Mouse (Mus musculus) forebrain, embryonic 12.5 days (tissue): ENCODE data around the gene Traf3. TPM values are rescaled to one million over a fixed set of nuclear protein-coding genes. Genes with fewer than 3 reads are reported as not detected.
A peak's percentile ranks its signal among the peaks of the same experiment; 100 is the strongest.

Source experiments
- ATAC-seq: fragments of 200-750 bp; cut with Nextera tagmentation; 2 replicates; pipeline ENCODE4 v1.8.0; 2017; ENCODE audit warnings: moderate TSS enrichment; ENCODE audit not compliant: low FRiP score
- H3K27ac ChIP-seq: fragments of 300-500 bp; sonication (generic); 2 replicates; pipeline ENCODE4 v1.5.1; 2016; ENCODE audit warnings: mild to moderate bottlenecking
- H3K27me3 ChIP-seq: fragments of 300-500 bp; sonication (generic); 2 replicates; pipeline ENCODE4 v1.6.1; 2016; ENCODE audit warnings: mild to moderate bottlenecking
- H3K36me3 ChIP-seq: fragments of 300-500 bp; sonication (generic); replicated peaks from 2 replicates; pipeline ENCODE4 v1.6.1; 2016; ENCODE audit warnings: mild to moderate bottlenecking
- H3K4me1 ChIP-seq: fragments of 300-500 bp; sonication (generic); 2 replicates; pipeline ENCODE4 v1.6.1; 2016
- H3K4me2 ChIP-seq: fragments of 300-500 bp; sonication (generic); 2 replicates; pipeline ENCODE4 v1.6.1; 2016; ENCODE audit warnings: mild to moderate bottlenecking, moderate library complexity
- H3K4me3 ChIP-seq: fragments of 300-500 bp; sonication (generic); replicated peaks from 2 replicates; pipeline ENCODE4 v1.5.1; 2016; ENCODE audit warnings: mild to moderate bottlenecking
- H3K9ac ChIP-seq: fragments of 300-500 bp; sonication (generic); 2 replicates; pipeline ENCODE4 v1.6.1; 2016; ENCODE audit warnings: mild to moderate bottlenecking
- H3K9me3 ChIP-seq: fragments of 300-500 bp; sonication (generic); 2 replicates; pipeline ENCODE4 v1.6.1; 2016
- WGBS: fragments of 180-500 bp; shearing (Covaris S2); methylation state at CpG from one replicate; pipeline ENCODE4 v1.1.7; 2016; 5-methylcytosine and 5-hydroxymethylcytosine counted together
- polyA plus RNA-seq: library from polyadenylated mRNA; unstranded; fragments of >200 nt; fragmentation: Nextera tagmentation; extraction: Ambion mirVana; gene quantifications from 2 replicates; pipeline ENCODE4 v1.2.1, GENCODE M21; 2016

Traf3 gene
- polyA plus RNA-seq, 1 experiment from 2014 or later: 25.5 TPM

GRCm38 (mm10) chr12:111143005-111143508, 23.1 kb upstream of the Traf3 start:
- Histone ChIP-seq H3K4me2 (peak overlapping the region; percentile 40), H3K9me3 (no peaks in the 10 kb centered on the region; the same call in 1 of the 2 replicates), H3K4me3 (no peak overlapping the region), H3K9ac (peak overlapping the region; percentile 25; the same call in 1 of the 2 replicates), H3K27ac (peak overlapping the region; percentile 90), H3K27me3 (0 out of 2 replicates have a peak, but pooled peaks cover 6% of the 10 kb centered on the region), H3K4me1 (peaks cover 38% of the 10 kb centered on the region), H3K36me3 (no peaks in the 10 kb centered on the region)
- WGBS: 8% methylated on average over 12 of the region's 12 CpGs
- ATAC-seq: peak; percentile 87

- Histone ChIP-seq H3K9ac (peak overlapping the region; percentile 25; the same call in 1 of the 2 replicates), H3K4me3 (no peak overlapping the region), H3K4me1 (peaks cover 38% of the 10 kb centered on the region), H3K9me3 (no peaks in the 10 kb centered on the region; the same call in 1 of the 2 replicates), H3K36me3 (no peaks in the 10 kb centered on the region), H3K27me3 (0 out of 2 replicates have a peak, but pooled peaks cover 6% of the 10 kb centered on the region), H3K4me2 (peak overlapping the region; percentile 40), H3K27ac (peak overlapping the region; percentile 90)
- WGBS: 64% methylated on average over 16 of the region's 16 CpGs
- ATAC-seq: peak; percentile 44
Measured at GRCm38 (mm10) chr12:111143509-111144063, 22.6 kb upstream of the Traf3 start.

- ATAC-seq: no peak
- 0 out of 2 replicates have a peak, but pooled peaks cover 6% of the 10 kb centered on the region for H3K27me3 ChIP-seq
- H3K27ac ChIP-seq: no peak overlapping the region
- no peak overlapping the region for H3K4me3 ChIP-seq
- no peaks in the 10 kb centered on the region; the same call in 1 of the 2 replicates for H3K9me3 ChIP-seq
- no peak overlapping the region for H3K9ac ChIP-seq
- H3K36me3 ChIP-seq: no peaks in the 10 kb centered on the region
- H3K4me2 ChIP-seq: no peak overlapping the region; the same call in 1 of the 2 replicates
- peaks cover 38% of the 10 kb centered on the region for H3K4me1 ChIP-seq
- 97% methylated on average over 2 of the region's 2 CpGs for WGBS
Measured at GRCm38 (mm10) chr12:111144598-111144997, 21.6 kb upstream of the Traf3 start.

GRCm38 (mm10) chr12:111145269-111145668, 20.9 kb upstream of the Traf3 start:
- Histone ChIP-seq H3K27me3 (0 out of 2 replicates have a peak, but pooled peaks cover 6% of the 10 kb centered on the region), H3K9ac (peak overlapping the region; percentile 9; the same call in 1 of the 2 replicates), H3K9me3 (no peaks in the 10 kb centered on the region; the same call in 1 of the 2 replicates), H3K27ac (peak overlapping the region; percentile 26; the same call in 1 of the 2 replicates), H3K4me2 (no peak overlapping the region), H3K4me3 (no peak overlapping the region), H3K36me3 (no peaks in the 10 kb centered on the region), H3K4me1 (peaks cover 38% of the 10 kb centered on the region)
- 61% methylated on average over 9 of the region's 9 CpGs for WGBS
- no peak for ATAC-seq

- H3K9me3 ChIP-seq: no peaks in the 10 kb centered on the region
- no peak overlapping the region for H3K27ac ChIP-seq
- H3K9ac ChIP-seq: no peak overlapping the region
- no peak overlapping the region for H3K4me2 ChIP-seq
- ATAC-seq: no peak
- 0 out of 2 replicates have a peak, but pooled peaks cover 6% of the 10 kb centered on the region for H3K27me3 ChIP-seq
- WGBS: 72% methylated on average over 17 of the region's 17 CpGs
- H3K36me3 ChIP-seq: no peaks in the 10 kb centered on the region
- H3K4me1 ChIP-seq: peaks cover 19% of the 10 kb centered on the region
- no peak overlapping the region for H3K4me3 ChIP-seq
Measured at GRCm38 (mm10) chr12:111149495-111150235, 16.5 kb upstream of the Traf3 start.

- H3K27ac ChIP-seq: no peak overlapping the region
- H3K27me3 ChIP-seq: 0 out of 2 replicates have a peak, but pooled peaks cover 6% of the 10 kb centered on the region
- no peak for ATAC-seq
- H3K36me3 ChIP-seq: no peaks in the 10 kb centered on the region
- 15% methylated on average over 6 of the region's 6 CpGs for WGBS
- peaks cover 14% of the 10 kb centered on the region for H3K4me1 ChIP-seq
- no peak overlapping the region for H3K9ac ChIP-seq
- H3K4me2 ChIP-seq: no peak overlapping the region
- H3K9me3 ChIP-seq: no peaks in the 10 kb centered on the region
- no peak overlapping the region for H3K4me3 ChIP-seq
Measured at GRCm38 (mm10) chr12:111150236-111150596, 16.0 kb upstream of the Traf3 start.

- ATAC-seq: no peak
- Histone ChIP-seq H3K27ac (no peak overlapping the region), H3K36me3 (no peaks in the 10 kb centered on the region), H3K9me3 (no peaks in the 10 kb centered on the region), H3K9ac (no peak overlapping the region), H3K4me3 (no peak overlapping the region), H3K4me1 (peaks cover 7% of the 10 kb centered on the region; the same call in 1 of the 2 replicates), H3K27me3 (0 out of 2 replicates have a peak, but pooled peaks cover 4% of the 10 kb centered on the region), H3K4me2 (no peak overlapping the region)
- WGBS: 86% methylated on average over 5 of the region's 5 CpGs
Measured at GRCm38 (mm10) chr12:111151422-111152156, 14.6 kb upstream of the Traf3 start.

- Histone ChIP-seq H3K27ac (no peak overlapping the region), H3K27me3 (no peaks in the 10 kb centered on the region), H3K9ac (no peak overlapping the region), H3K4me3 (no peak overlapping the region), H3K36me3 (no peaks in the 10 kb centered on the region), H3K4me1 (no peaks in the 10 kb centered on the region), H3K9me3 (no peaks in the 10 kb centered on the region), H3K4me2 (no peak overlapping the region)
- no peak for ATAC-seq
- WGBS: 89% methylated on average over 6 of the region's 6 CpGs
Measured at GRCm38 (mm10) chr12:111152579-111152978, 13.6 kb upstream of the Traf3 start.

GRCm38 (mm10) chr12:111152981-111153710, 13.0 kb upstream of the Traf3 start:
- H3K4me2 ChIP-seq: no peak overlapping the region
- H3K27ac ChIP-seq: no peak overlapping the region
- no peak overlapping the region for H3K4me3 ChIP-seq
- H3K36me3 ChIP-seq: no peaks in the 10 kb centered on the region
- H3K4me1 ChIP-seq: no peaks in the 10 kb centered on the region
- H3K27me3 ChIP-seq: no peaks in the 10 kb centered on the region
- no peak for ATAC-seq
- no peaks in the 10 kb centered on the region for H3K9me3 ChIP-seq
- no peak overlapping the region for H3K9ac ChIP-seq
- WGBS: 88% methylated on average over 7 of the region's 7 CpGs

GRCm38 (mm10) chr12:111153946-111154345, 12.2 kb upstream of the Traf3 start:
- no peak for ATAC-seq

GRCm38 (mm10) chr12:111154641-111155040, 11.5 kb upstream of the Traf3 start:
- no peaks in the 10 kb centered on the region for H3K9me3 ChIP-seq
- ATAC-seq: no peak
- H3K4me1 ChIP-seq: no peaks in the 10 kb centered on the region
- H3K9ac ChIP-seq: no peak overlapping the region
- no peak overlapping the region for H3K4me3 ChIP-seq
- WGBS: 92% methylated on average over 6 of the region's 6 CpGs
- no peak overlapping the region for H3K4me2 ChIP-seq
- no peaks in the 10 kb centered on the region for H3K27me3 ChIP-seq
- no peak overlapping the region for H3K27ac ChIP-seq
- H3K36me3 ChIP-seq: no peaks in the 10 kb centered on the region

More at GRCm38 (mm10) chr12:111153946-111154345, 12.2 kb upstream of the Traf3 start:
- 74% methylated on average over 5 of the region's 5 CpGs for WGBS
- no peak overlapping the region for H3K4me2 ChIP-seq
- no peaks in the 10 kb centered on the region for H3K27me3 ChIP-seq
- no peak overlapping the region for H3K4me3 ChIP-seq
- H3K4me1 ChIP-seq: no peaks in the 10 kb centered on the region
- H3K36me3 ChIP-seq: no peaks in the 10 kb centered on the region
- H3K27ac ChIP-seq: no peak overlapping the region
- H3K9ac ChIP-seq: no peak overlapping the region
- no peaks in the 10 kb centered on the region for H3K9me3 ChIP-seq
